Mouse (Mus musculus): ENCODE data around the gene Polm. TPM values are rescaled to one million over a fixed set of nuclear protein-coding genes. Genes with fewer than 3 reads are reported as not detected.

The Polm gene
- polyA plus RNA-seq, 1 experiment = 63.9 TPM

GRCm38 (mm10) chr11:5804174-5804573 is 33.6 kb downstream of the Polm start:
- Histone ChIP-seq H3K27me3 (ENCODE audit: control insufficient read depth, insufficient read depth, low read length) (no peaks in the 10 kb centered on the region), H3K27ac (ENCODE audit: control insufficient read depth, insufficient read depth, low read length) (no peak overlapping the region), H3K36me3 (ENCODE audit: control insufficient read depth, insufficient read depth, low read length) (peaks cover 15% of the 10 kb centered on the region), H3K4me1 (replicated peaks; ENCODE audit: control insufficient read depth, insufficient read depth, low read length) (peaks cover 14% of the 10 kb centered on the region), H3K4me3 (ENCODE audit: control insufficient read depth, insufficient read depth, low read length) (no peak overlapping the region)
- no peak for DNase-seq
- 84% methylated on average over 5 of the region's 5 CpGs for WGBS
- TF ChIP-seq POLR2A (IDR thresholded peaks at IDR 0.05; ENCODE audit: control insufficient read depth, extremely low read depth, insufficient read depth, low read length, poor library complexity) (no peak), CTCF (IDR thresholded peaks at IDR 0.05; ENCODE audit: borderline replicate concordance, control insufficient read depth, extremely low read depth, insufficient read depth, low read length, poor library complexity) (no peak)

- no peak for DNase-seq
- H3K4me1 ChIP-seq (replicated peaks; ENCODE audit: control insufficient read depth, insufficient read depth, low read length) = peaks cover 14% of the 10 kb centered on the region
- WGBS = 20% methylated on average over 8 of the region's 8 CpGs
- H3K36me3 ChIP-seq (ENCODE audit: control insufficient read depth, insufficient read depth, low read length) = peaks cover 21% of the 10 kb centered on the region
- TF ChIP-seq CTCF (IDR thresholded peaks at IDR 0.05; ENCODE audit: borderline replicate concordance, control insufficient read depth, extremely low read depth, insufficient read depth, low read length, poor library complexity) (no peak), POLR2A (IDR thresholded peaks at IDR 0.05; ENCODE audit: control insufficient read depth, extremely low read depth, insufficient read depth, low read length, poor library complexity) (no peak)
- H3K4me3 ChIP-seq (ENCODE audit: control insufficient read depth, insufficient read depth, low read length) = no peak within 1 kb of the TSS
- no peaks in the 10 kb centered on the region for H3K27me3 ChIP-seq (ENCODE audit: control insufficient read depth, insufficient read depth, low read length)
- H3K27ac ChIP-seq (ENCODE audit: control insufficient read depth, insufficient read depth, low read length) = no peak within 1 kb of the TSS
Measured at GRCm38 (mm10) chr11:5803551-5803981, 34.2 kb downstream of the Polm start, which contains the start of gene Pgam2. Gene Pgam2, minus strand, starts transcription at chr11:5803733.

DNA sequence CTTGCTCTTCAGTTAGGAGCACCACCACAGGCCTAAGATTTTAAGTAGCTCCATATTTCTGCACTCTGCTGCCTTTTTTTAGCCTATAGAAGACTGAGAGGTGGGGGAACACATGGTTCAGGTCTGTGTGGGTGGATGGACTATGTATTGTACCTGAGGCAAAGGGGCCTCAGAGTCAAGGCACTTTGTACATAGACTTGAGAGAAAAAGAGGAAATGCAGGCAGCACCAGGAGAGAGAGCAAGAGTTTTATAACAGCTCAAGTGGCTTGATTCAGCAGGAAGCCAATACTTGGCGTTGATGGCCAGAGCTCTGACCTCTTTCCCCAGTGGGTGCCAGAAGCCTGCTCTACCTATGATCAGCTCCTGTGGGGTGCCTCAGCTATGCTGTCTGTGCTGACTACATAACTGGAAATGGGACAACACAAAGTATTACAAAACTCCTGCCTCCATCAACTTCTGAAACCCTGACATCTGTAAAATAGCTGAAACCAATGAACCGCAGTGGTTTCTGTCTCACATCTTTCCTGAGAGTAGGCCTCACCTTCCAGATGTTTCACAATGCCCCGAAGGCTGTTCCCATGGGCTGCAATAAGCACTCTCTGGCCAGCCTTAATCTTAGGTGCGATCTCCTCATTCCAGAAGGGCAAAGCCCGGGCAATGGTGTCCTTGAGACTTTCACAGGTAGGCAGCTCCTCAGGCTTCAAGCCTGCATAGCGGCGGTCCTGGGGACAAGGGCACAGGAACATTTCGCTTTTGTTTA is 35.2 kb downstream of the Polm start:
- 63% methylated on average over 8 of the region's 8 CpGs for WGBS
- TF ChIP-seq CTCF (IDR thresholded peaks at IDR 0.05; ENCODE audit: borderline replicate concordance, control insufficient read depth, extremely low read depth, insufficient read depth, low read length, poor library complexity) (no peak), POLR2A (IDR thresholded peaks at IDR 0.05; ENCODE audit: control insufficient read depth, extremely low read depth, insufficient read depth, low read length, poor library complexity) (no peak)
- peaks cover 14% of the 10 kb centered on the region for H3K4me1 ChIP-seq (replicated peaks; ENCODE audit: control insufficient read depth, insufficient read depth, low read length)
- peaks cover 30% of the 10 kb centered on the region for H3K36me3 ChIP-seq (ENCODE audit: control insufficient read depth, insufficient read depth, low read length)
- H3K4me3 ChIP-seq (ENCODE audit: control insufficient read depth, insufficient read depth, low read length) = no peak overlapping the region
- no peak for DNase-seq
- no peaks in the 10 kb centered on the region for H3K27me3 ChIP-seq (ENCODE audit: control insufficient read depth, insufficient read depth, low read length)
- H3K27ac ChIP-seq (ENCODE audit: control insufficient read depth, insufficient read depth, low read length) = no peak overlapping the region

DNA sequence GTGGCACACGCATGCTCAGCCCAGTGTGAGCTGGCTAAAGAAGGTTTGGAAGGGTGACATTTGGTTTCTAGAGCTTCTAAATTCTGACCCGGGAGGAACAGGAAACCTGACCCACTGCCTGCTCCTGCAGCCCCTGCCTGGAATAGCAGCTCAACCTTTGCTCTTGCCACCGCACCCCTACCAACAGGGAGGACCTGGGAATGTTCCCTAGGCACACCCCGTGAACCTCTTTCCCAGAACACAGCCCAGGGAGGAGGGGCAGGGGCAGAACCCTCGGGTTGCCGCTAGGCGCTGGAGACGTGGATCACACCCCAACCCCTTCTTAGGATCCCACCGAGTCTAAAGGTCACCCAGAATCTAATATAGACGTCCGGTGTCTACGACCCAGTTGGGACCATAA is 35.8 kb downstream of the Polm start:
- Histone ChIP-seq H3K27me3 (ENCODE audit: control insufficient read depth, insufficient read depth, low read length) (no peaks in the 10 kb centered on the region), H3K4me3 (ENCODE audit: control insufficient read depth, insufficient read depth, low read length) (no peak overlapping the region), H3K27ac (ENCODE audit: control insufficient read depth, insufficient read depth, low read length) (no peak overlapping the region), H3K36me3 (ENCODE audit: control insufficient read depth, insufficient read depth, low read length) (peaks cover 37% of the 10 kb centered on the region), H3K4me1 (replicated peaks; ENCODE audit: control insufficient read depth, insufficient read depth, low read length) (peaks cover 14% of the 10 kb centered on the region)
- DNase-seq = no peak
- no peak for TF ChIP-seq CTCF (IDR thresholded peaks at IDR 0.05; ENCODE audit: borderline replicate concordance, control insufficient read depth, extremely low read depth, insufficient read depth, low read length, poor library complexity)
- no peak for TF ChIP-seq POLR2A (IDR thresholded peaks at IDR 0.05; ENCODE audit: control insufficient read depth, extremely low read depth, insufficient read depth, low read length, poor library complexity)
- 78% methylated on average over 12 of the region's 12 CpGs for WGBS

- DNase-seq = no peak
- no peak for TF ChIP-seq CTCF (IDR thresholded peaks at IDR 0.05; ENCODE audit: borderline replicate concordance, control insufficient read depth, extremely low read depth, insufficient read depth, low read length, poor library complexity)
- no peak for TF ChIP-seq POLR2A (IDR thresholded peaks at IDR 0.05; ENCODE audit: control insufficient read depth, extremely low read depth, insufficient read depth, low read length, poor library complexity)
- Histone ChIP-seq H3K27ac (ENCODE audit: control insufficient read depth, insufficient read depth, low read length) (no peak overlapping the region), H3K27me3 (ENCODE audit: control insufficient read depth, insufficient read depth, low read length) (no peaks in the 10 kb centered on the region), H3K4me1 (replicated peaks; ENCODE audit: control insufficient read depth, insufficient read depth, low read length) (peaks cover 14% of the 10 kb centered on the region), H3K4me3 (ENCODE audit: control insufficient read depth, insufficient read depth, low read length) (no peak overlapping the region), H3K36me3 (ENCODE audit: control insufficient read depth, insufficient read depth, low read length) (peaks cover 42% of the 10 kb centered on the region)
- WGBS = 98% methylated on average over 16 of the region's 16 CpGs
Measured at GRCm38 (mm10) chr11:5801511-5801910, 36.3 kb downstream of the Polm start.

- 95% methylated on average over 17 of the region's 17 CpGs for WGBS
- Histone ChIP-seq H3K27me3 (ENCODE audit: control insufficient read depth, insufficient read depth, low read length) (no peaks in the 10 kb centered on the region), H3K27ac (ENCODE audit: control insufficient read depth, insufficient read depth, low read length) (no peak overlapping the region), H3K4me3 (ENCODE audit: control insufficient read depth, insufficient read depth, low read length) (no peak overlapping the region), H3K36me3 (ENCODE audit: control insufficient read depth, insufficient read depth, low read length) (peaks cover 55% of the 10 kb centered on the region), H3K4me1 (replicated peaks; ENCODE audit: control insufficient read depth, insufficient read depth, low read length) (peaks cover 14% of the 10 kb centered on the region)
- DNase-seq = no peak
- TF ChIP-seq POLR2A (IDR thresholded peaks at IDR 0.05; ENCODE audit: control insufficient read depth, extremely low read depth, insufficient read depth, low read length, poor library complexity) = no peak
- TF ChIP-seq CTCF (IDR thresholded peaks at IDR 0.05; ENCODE audit: borderline replicate concordance, control insufficient read depth, extremely low read depth, insufficient read depth, low read length, poor library complexity) = no peak
Measured at GRCm38 (mm10) chr11:5799621-5800490, 38.0 kb downstream of the Polm start.

All from thymus, adult 2 months (tissue).